Mouse (Mus musculus): Measurements from ENCODE around the gene Thbd.
A peak's percentile ranks its signal among the peaks of the same experiment; 100 is the strongest.

Thbd gene

DNA sequence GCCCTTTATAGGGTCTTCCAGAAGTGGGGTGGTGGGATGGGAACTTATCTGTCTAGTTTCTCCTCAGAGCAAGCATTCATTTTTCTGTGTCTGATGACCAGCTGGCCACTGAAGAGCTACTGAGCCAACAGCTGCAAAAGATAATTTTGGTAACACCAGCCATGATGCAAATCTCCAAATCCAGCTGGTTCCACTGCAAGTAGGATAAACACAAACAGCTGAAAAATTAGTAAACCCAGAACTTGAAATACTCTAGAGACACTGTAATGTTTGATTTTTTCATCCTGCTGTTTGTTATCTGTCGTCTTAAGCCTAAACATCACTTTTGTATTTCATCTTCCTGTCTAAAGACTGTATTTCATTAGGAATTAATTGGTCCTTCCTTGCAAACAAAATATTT, 13.7 kb upstream of the Thbd start:
- DNase-seq (ENCODE audit: low spot score) = no peak

- DNase-seq (ENCODE audit: low spot score) = no peak
Measured at GRCm38 (mm10) chr2:148421112-148421511, 13.1 kb upstream of the Thbd start.

GRCm38 (mm10) chr2:148419776-148420175, 11.8 kb upstream of the Thbd start:
- no peak for DNase-seq (ENCODE audit: low spot score)

GRCm38 (mm10) chr2:148419151-148419550, 11.2 kb upstream of the Thbd start:
- DNase-seq (ENCODE audit: low spot score) = no peak

DNA sequence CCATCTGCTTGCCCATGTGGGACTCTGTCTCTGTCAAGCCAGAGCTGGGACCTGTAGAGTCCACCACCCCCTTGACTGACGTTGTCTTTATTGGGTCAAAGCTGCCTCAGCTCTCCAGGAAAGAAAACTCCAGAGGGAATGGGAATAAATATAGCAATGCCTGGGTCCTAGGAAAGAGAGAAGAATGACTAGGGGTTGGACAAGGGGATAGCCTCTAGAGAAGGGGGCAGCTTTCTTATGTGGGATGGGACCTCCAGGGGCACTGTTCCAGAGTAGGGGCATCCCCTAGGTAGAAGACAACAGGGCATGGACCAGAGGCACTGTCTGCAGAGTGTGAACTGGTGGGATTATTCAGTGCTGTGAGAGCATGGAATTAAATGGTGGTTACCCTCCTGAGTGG, 1.8 kb upstream of the Thbd start:
- no peak for DNase-seq (ENCODE audit: low spot score)

DNA sequence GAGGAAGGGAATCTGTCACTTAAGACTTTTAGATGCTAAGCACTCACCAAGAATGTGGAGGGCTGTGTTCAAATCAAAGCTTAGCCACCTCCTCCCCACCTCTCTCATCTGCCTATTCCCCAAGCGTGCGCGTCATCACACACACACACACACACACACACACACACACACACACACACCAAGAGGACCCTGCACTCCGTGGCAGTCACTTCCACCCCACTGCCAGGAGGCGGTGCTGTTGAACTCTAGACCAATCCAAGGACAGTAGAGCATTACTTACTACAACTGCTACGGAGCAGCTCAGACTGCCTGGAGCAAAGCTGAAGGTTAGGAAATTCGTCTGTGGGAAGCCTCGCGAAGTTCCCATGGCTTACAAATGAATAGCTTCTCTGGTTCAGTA, 1.2 kb upstream of the Thbd start:
- peak; percentile 79 for DNase-seq (ENCODE audit: low spot score)

DNA sequence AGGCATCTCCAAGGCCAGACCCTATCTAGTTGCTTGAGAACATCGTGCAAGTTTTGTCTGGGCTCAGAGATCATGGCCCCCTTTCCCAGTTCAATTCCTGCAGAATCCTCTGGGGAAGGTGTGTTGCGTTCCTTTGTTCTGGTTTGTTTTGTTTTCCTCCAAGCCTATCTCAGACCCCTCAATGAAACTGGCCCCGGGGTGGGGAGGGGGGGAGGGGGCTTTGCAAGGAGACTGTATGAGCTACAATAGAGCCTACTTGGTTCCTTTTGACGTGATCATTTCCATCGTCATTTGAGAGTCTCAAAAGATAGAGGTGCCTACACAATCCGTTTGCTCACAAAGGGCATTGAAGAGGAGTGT, 753 bp upstream of the Thbd start:
- no peak for DNase-seq (ENCODE audit: low spot score)

GRCm38 (mm10) chr2:148406971-148407869, 768 bp downstream of the Thbd start:
- DNase-seq (ENCODE audit: low spot score) = peak; percentile 37

GRCm38 (mm10) chr2:148406160-148406970, 1.6 kb downstream of the Thbd start:
- peak; percentile 41 for DNase-seq (ENCODE audit: low spot score)

GRCm38 (mm10) chr2:148404906-148405305, 3.1 kb downstream of the Thbd start:
- no peak for DNase-seq (ENCODE audit: low spot score)

DNA sequence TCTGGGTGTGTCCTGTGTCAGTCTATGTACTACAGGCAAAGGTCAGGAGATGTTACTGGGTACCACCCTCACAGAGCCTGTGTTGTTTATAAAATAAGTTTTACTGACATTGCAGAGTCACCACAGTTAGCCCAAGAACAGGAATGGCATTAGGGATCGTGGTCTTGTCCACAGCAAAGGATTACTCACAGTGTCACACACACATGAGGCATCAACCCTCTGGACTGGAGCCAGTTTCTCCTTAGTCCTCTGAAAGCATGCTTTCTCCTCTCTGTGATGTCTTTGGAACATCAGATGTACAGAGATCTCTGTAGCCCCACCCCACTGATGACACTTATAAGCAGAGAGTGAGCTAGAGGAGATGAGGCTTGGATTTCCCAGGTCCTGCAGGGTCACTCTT, 5.8 kb downstream of the Thbd start:
- no peak for DNase-seq (ENCODE audit: low spot score)

DNA sequence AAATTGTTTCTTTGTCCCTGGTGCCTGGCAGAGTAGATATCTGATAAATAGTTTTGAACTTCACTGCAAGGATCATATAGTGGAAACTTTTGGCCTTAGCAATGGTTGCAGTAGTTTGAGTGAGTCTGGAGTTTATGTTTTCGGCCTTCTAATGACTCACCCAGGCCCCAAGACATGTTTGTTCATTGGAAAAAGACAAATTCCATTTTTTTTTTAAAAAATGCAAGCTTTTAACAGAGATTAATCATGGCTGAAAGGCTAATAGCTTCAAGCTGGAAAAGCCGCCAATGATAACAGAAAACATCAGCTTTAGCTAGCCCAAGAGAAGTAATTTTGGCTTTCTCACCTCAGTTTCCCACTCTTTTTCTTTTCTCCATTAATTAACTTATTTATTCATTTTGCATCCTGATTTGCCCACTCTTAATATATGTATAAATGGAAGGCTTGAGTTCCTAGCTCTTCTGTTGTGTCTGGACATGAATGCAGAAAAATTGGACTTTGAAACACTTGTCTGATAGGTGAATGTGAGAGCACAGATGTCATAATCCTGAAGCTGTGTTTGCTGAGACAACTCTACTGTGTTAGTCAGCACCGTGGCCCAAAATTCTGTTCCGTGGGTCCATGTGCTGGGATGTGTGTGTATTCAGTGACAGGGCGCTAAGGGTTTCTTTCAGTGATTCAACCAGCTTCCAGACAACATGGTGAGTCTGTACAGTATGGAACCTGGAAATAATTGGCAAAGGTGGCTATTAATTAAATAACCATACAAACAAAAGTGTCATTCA, 8.9 kb downstream of the Thbd start:
- DNase-seq (ENCODE audit: low spot score) = no peak

DNA sequence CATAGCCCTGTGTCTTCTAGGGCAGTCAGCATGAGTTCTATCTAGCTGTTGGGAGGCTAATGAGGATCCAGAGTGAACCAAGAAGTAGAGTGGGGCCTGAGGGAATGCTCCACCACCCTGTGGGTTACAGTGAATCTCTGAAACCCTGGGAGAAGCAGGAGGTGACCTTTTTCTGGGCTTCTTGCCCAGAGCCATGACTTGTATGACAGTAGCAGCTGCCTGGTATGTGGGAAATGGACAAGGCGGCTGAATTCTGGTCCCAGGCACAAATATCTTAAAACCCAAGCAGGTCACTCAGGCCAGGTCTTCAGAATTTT, 10.2 kb downstream of the Thbd start:
- no peak for DNase-seq (ENCODE audit: low spot score)

- DNase-seq (ENCODE audit: low spot score) = no peak
Measured at GRCm38 (mm10) chr2:148397015-148397783, 10.8 kb downstream of the Thbd start.

DNA sequence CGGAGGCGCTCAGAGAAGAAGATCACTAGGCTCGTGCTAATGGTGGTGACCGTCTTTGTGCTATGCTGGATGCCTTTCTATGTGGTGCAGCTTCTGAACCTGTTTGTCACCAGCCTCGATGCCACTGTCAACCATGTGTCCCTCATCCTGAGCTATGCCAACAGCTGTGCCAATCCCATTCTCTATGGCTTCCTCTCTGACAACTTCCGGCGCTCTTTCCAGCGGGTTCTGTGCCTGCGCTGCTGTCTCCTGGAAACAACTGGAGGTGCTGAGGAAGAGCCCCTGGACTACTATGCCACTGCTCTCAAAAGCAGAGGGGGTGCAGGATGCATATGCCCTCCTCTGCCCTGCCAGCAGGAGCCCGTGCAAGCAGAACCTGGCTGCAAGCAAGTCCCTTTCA, 11.8 kb downstream of the Thbd start:
- no peak for DNase-seq (ENCODE audit: low spot score)

GRCm38 (mm10) chr2:148395131-148396051, 12.6 kb downstream of the Thbd start, which contains the start of gene Sstr4:
Sstr4 (plus strand) TSS chr2:148395344.
- peak; percentile 52 for DNase-seq (ENCODE audit: low spot score)

DNA sequence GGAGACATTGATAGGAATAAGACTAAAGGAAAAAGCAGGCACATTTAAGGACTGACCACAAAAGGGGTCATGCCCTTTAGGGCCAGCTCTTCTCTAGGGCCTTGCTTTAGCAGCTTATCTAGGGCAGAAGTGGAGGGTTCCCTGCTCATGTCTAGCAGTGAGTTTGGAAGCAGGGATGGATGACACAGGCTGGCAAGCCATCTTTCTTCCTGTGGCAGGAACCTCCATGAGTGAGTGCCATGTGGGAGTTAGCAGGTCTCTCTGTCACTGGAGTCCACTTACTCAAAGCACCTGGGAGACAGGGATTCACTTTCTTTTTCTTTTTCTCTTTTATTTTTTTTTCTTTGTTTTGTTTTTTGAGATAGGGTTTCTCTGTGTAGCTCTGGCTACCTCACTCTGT, 14.1 kb downstream of the Thbd start:
- no peak for DNase-seq (ENCODE audit: low spot score)

DNA sequence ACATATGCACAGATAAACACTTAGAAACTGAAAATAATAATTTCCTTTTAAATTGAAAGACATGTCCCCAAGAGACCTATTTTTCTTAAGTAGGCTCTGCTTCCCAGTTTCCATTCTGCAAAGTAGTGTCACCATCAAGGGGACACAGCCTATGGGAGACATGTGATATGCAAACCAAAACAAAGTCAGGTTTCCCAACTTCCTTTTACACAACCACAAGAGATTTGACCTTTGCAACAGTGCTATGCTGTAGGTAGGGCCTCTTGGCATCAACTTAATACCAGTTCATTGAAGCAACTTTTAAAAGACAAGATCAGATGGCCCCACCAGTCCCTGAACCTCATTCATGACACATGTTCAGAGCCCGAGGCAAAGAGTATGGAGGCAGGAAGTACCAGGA, 14.8 kb downstream of the Thbd start:
- DNase-seq (ENCODE audit: low spot score) = no peak

GRCm38 (mm10) chr2:148387652-148388581, 20.1 kb downstream of the Thbd start:
- DNase-seq (ENCODE audit: low spot score) = no peak

GRCm38 (mm10) chr2:148386927-148387326, 21.1 kb downstream of the Thbd start:
- DNase-seq (ENCODE audit: low spot score) = no peak
